Mouse (Mus musculus) ES-E14 (cell line): Measurements from ENCODE around the gene Zscan2.

Experiments used
- CHD2 ChIP-seq: IDR thresholded peaks from 2 replicates; pipeline ENCODE4 v1.6.1; 2014; ENCODE audit warnings: mild to moderate bottlenecking, low read depth, low read length, inconsistent platforms
- MAFK ChIP-seq: IDR thresholded peaks from 2 replicates; pipeline ENCODE4 v1.6.1; 2014; ENCODE audit warnings: mild to moderate bottlenecking, low read depth, low read length, inconsistent platforms; ENCODE audit not compliant: insufficient read depth
- ZC3H11A ChIP-seq: IDR thresholded peaks from 2 replicates; pipeline ENCODE4 v1.6.1; 2012; ENCODE audit warnings: low read depth, mild to moderate bottlenecking, inconsistent platforms, low read length, borderline replicate concordance
- ZNF384 ChIP-seq: IDR thresholded peaks from 2 replicates; pipeline ENCODE4 v1.6.1; 2012; ENCODE audit warnings: low read depth, low read length, inconsistent platforms

GRCm38 (mm10) chr7:80823267-80823666 lies 37.5 kb upstream of the Zscan2 start:
- TF ChIP-seq ZC3H11A (no peak), MAFK (no peak), CHD2 (no peak), ZNF384 (no peak)
